Mouse (Mus musculus): ENCODE measurements around the gene Fos.

Gene Fos

GRCm38 (mm10) chr12:85473481-85474297 lies at the start of gene Fos:
Fos (plus strand) TSS chr12:85473890.
- peak; percentile 87 for DNase-seq

- no peak for DNase-seq
Measured at GRCm38 (mm10) chr12:85425721-85426120, 48.0 kb upstream of the Fos start.

DNA sequence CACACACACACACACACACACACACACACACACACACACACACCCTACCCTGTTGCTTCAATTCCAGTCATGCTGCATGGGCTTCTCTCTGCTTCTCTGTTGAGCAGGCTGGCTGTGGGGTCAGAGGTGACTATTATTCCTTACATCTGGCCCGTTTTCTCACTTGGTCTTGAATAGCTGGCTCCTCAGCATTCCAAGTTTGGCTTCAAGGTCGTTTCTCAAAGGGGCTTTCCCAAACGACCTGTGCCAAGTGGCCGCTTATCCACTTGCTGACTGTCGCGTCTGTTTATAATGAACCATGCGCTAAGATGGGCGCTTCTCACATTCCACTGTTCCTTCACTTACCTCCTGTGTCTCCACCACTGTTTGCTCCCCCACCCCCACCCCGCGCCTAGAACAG lies 47.6 kb upstream of the Fos start:
- no peak for DNase-seq

DNA sequence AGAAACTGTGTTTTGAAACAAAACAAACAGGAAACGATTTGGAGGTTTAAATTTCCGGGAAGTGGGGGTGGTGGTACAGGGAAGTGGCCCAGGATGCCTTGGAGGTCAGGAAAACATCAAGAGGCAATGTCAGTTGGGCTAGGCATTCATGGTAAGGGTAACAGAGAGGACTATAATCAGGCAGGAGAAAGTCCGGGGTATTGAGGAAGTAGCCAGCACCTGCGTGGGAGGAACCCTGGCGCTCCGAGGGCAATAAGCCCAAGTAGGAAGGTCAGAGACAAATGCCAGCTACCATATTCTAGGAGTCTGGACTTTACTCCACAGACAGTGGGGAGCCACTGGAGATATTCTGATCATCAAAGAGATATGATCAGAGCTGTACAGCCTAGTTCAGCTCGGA lies 45.9 kb upstream of the Fos start:
- no peak for DNase-seq

GRCm38 (mm10) chr12:85429999-85430398 lies 43.7 kb upstream of the Fos start:
- DNase-seq: no peak

DNA sequence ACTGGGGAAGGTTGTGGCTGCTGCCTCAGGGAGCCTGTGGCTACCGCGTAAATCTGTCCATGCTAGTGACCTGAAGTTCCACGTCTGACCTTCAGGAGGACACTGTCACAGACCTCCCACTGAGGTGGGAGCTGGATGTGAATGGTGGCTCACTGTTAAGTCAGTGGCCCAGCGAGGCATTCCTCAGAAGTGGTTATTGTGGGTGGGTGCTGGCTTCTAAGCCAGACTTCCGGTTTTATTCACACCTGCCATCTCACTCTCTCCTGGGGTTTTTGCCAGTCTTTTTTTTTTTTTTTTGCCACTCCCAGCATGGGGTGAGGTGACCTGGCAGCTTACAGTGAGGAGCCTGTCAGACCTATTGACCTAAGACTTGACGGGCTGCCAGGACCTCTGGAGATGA lies 43.3 kb upstream of the Fos start:
- DNase-seq: no peak

GRCm38 (mm10) chr12:85433850-85434249 lies 39.8 kb upstream of the Fos start:
- DNase-seq: no peak

DNA sequence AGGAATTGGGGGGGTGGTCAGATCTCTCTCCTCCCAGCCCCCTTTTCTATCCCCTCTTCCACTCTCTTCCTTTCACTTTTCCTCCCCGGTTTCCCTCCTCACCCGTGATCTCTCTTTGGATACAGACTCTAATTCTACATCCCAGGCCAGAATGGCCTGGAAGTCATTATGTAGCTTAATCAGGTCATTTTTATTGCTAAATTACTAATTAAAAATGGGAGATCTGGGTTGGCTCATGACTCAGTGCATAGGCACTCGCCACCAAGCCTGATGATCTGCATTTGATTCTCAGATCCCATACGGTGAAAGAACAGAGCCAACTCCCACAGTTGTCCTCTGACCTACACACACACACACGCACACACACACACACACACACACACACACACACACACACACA lies 39.2 kb upstream of the Fos start:
- DNase-seq: no peak

GRCm38 (mm10) chr12:85436021-85436621 lies 37.6 kb upstream of the Fos start:
- DNase-seq: peak; percentile 89

DNA sequence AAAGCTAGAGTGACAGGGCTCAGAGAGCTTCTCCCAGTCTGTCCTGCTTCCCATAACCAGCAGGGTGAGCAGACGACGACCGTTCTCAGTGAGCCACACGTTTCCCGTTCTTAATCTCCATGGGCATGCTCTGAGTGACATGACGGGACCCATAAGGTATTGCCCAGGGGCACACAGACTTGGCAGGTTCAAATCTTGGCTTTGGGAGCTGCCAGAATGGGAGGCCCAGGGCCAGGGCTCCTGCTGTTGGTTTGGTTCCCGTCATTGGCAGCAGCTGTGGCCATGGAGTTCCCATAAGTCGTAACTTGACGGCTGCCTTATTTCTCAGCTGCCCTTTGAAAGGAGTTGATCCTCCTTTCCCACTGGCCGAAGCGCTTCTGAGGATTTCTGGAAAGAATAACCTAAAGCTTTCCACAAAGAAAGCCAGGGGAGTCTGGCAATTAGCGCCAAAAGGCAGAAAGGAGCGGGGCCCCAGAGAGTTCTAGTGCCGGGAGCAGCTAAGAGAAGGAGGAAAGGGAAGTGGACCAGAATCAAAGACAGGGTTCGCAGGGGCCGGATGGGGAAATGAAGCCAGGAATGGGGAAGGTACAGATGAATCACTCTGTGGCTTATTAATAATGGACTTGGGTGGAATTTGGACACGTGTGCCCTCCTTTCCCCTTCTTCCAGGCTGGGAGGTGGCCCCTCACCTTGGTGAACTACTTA lies 36.4 kb upstream of the Fos start:
- peak; percentile 59 for DNase-seq

DNA sequence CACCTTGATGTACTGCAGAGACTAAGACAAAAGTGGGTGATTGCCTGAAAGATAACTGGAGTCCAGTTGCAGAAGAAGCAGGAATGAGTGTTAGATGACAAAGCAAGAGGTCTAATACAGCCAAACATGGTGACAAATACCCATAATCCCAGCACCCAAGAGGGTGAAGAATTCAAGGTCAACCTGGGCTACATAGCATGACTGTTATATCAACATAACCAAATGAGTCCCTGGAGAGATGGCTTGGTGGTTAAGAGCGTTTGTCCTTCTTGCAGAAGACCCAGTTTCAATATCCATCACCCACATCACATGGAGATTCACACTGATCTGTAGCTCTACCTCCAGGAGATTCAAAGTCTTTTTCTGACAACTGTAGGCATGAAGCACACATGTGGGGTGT lies 30.2 kb upstream of the Fos start:
- no peak for DNase-seq

DNA sequence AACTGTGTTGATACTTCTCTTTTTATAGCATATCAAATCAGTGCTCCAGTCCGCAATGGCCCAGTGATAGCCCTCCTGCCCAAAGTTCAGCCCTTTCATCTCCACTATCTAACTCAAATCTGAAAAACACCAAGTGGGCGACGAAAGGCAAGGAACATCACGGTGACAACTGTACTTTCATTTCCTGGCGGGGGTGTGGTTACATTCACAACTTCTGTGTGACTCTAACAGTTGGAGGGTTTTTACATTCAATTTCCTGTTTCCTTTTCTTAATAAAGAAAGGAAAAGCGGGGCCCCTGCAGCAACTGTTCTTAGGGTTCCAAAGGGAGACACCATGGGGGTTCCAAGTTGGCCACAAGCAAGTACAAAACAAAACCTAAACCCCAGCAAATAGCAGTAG lies 29.0 kb upstream of the Fos start:
- DNase-seq: no peak

DNA sequence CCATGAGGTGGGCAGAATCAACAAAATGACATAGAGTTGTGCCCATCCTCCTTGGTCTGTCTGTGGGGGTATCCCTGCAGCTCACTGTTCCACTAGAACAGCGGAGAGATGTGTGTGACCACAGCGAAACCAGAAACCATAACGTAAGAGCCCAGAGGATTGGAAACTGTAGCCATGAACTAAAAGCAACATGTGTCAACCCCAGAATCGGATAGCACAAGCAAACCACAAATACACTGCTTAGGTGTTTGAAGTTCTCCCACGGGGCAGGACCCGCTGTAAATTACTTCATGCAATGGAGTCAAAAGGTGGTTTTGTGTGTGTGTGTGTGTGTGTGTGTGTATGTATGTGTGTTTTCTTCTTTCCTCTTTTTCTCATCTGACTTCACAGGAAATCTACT lies 26.7 kb upstream of the Fos start:
- DNase-seq: no peak

GRCm38 (mm10) chr12:85447490-85447889 lies 26.2 kb upstream of the Fos start:
- DNase-seq: no peak

- DNase-seq: no peak
Measured at GRCm38 (mm10) chr12:85449478-85449877, 24.2 kb upstream of the Fos start.

DNA sequence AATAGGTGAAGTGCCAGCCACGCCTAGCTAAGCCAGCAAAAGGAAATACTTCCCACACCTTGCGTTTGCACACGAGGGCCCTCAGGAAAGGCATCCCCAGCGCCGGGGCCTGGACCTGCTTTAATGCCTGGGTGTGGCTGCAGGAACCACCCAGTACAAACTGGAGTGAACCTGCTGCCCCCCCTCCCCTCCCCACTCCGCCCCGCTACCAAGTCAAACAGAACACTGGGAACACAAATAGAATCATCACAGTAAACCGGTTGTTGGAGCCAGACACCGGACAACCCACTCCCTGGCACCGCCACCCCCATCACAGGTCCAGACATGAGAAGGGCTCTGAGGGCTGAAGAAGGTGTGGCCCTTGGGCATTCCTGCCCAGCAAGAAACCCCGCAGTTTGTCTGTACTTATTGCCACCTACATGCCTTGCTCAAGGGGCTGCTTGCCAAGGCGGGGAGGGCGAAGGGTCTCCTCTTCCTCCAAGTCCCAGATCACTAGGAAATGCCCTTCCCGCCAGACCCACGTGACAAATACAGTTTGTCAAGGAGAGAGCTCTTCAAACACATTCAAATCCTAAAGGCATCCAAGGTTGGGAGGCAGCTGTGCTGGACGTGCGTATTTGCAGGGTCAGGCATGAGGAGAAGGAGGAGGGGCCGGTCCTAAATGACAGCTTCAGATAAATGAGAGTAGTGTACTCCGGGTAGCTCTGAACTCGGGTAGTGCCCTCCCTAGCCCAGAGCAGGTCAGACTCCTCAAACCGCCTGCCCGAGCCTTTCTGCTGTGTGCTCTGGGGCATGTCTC lies 21.8 kb upstream of the Fos start:
- no peak for DNase-seq

DNA sequence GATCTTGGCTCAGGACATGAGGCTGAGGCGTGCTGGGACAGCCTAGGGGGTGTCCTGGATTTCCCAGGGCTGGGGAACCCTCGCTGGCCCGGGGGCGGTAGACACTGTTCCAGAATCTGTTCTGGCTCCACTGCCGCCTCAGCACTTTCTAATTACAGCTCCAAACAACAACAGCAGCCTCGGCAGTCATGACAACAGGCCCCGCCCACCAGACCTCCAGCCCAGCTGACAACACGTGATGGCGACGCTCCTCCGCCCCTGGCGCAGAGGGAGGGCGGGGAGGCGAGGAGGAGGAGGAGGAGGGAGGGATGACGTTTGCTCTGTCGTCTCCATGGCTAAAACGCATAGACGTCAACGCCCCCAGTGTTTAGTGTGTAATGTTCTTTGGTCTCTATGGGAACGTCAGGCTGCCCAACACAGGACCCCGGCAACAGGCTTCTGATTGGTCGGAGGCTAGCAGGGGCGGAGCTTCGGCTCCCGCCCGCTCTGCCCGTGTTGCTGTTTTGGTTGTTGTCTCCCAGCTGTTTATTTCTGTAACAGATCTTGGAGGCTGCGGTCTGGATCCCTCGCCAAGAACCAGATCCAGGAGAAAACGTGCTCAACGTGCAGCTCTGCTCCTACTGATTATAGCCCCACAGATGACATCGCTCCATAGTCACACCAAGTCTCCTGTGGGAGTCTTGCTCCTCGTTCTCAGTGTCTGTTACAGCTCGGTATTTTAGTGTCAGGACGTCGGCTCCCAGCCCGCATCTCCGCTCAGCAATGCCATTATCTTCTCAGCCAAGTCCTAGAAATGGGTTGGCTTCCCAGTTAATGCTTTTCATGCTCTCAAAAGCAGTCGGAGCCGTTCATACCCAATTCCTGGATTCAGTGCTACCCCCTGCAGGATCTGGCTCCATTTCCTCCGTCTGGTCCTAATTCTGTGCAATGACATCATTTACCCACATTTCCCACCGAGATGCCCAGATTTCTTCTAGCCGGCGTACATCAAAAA lies 18.3 kb upstream of the Fos start:
- peak; percentile 94 for DNase-seq

DNA sequence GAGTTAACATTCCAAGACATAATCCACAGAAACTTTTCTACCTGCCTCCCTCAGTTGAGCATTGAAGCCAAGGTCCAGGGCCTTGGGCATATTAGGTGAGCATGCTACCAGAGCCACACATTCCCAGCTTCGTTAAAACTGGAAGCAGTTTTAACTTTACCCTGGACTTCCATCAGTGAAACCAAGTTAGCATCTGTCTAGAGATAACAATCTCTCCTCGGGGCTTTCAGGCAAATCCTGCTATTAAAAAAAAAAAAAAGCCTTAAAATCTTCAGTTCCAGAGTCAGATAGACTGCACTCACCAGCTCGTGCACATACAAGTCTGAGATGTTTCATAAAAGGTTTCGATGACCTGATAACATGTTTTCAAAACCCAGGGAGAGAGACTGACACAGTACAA lies 17.4 kb upstream of the Fos start:
- DNase-seq: no peak

- no peak for DNase-seq
Measured at GRCm38 (mm10) chr12:85456966-85457505, 16.7 kb upstream of the Fos start.

DNA sequence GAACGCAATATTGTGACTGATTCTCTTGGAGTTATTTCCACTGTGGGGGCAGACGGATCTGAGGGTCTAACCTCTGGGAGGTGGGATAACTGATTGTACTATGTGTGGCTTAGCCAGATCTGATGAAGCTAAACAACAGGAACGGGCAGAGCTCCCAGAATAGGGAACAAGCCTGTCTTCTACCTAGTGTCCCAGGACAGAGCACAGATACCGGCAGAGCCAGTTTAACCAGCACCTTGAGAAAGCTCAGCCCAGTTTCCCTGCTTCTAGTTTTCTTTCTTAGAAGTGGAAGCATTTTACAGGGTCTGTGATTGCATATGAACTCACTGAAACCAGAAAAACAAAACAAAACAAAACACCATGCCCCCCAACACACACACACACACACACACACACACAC lies 13.9 kb upstream of the Fos start:
- DNase-seq: no peak

DNA sequence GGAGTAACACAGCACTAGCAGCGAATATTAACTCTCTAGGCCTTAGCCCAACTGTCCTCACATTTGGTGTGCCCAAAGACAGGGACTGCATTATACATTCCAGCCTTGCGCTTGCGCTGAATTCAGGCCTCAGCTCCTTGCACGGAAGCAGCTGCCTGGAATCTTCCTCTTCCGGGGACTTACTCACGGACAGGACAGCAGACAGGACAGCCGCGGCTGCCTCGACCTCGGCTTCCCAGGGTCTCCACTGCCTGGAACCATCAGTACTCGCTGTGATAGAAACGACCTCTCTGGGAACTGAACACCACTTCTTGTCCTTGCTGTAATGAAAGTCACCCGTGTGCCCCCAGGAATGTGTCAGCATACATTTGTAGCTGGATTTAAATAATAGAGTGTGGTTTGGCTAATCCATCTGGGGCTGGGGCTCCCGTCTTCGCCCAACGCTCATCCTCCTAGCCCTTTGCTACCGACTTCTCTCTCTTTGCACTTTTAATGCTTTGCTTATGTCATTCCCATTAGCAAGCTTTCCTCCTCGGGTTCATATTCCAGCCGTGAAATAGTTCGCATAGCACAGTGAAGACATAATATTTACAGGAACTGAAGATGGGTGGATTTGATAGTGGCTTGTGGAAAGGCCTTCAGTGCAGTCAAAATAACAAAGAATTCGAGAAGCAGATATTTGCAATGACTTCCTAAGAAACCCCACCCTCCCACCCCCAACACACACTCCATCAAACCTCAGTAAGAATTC lies 11.6 kb upstream of the Fos start:
- DNase-seq: no peak

Data from cerebellum, adult 9-11 months (tissue).